Mouse (Mus musculus): ENCODE results near the gene Tbx20. TPM values are rescaled to one million over a fixed set of nuclear protein-coding genes. Genes with fewer than 3 reads are reported as not detected.
A peak's percentile ranks its signal among the peaks of the same experiment; 100 is the strongest.

Tbx20 gene
- polyA plus RNA-seq, 1 experiment from 2014 or later, result 0.46 TPM

GRCm38 (mm10) chr9:24696405-24696778 is 77.7 kb downstream of the Tbx20 start:
- Histone ChIP-seq H3K4me2 (ENCODE audit: low read depth, low read length) (no peak overlapping the region), H3K27ac (ENCODE audit: low read length) (no peak overlapping the region), H3K4me3 (ENCODE audit: low read depth, low read length) (no peak overlapping the region), H3K27me3 (ENCODE audit: control insufficient read depth, insufficient read depth, low read depth, low read length) (peaks cover 11% of the 10 kb centered on the region; the same call in 1 of the 2 replicates), H3K4me1 (ENCODE audit: control insufficient read depth, low read depth, low read length) (no peaks in the 10 kb centered on the region), H3K9ac (ENCODE audit: low read depth, low read length) (no peak overlapping the region), H3K9me3 (replicated peaks; ENCODE audit: control insufficient read depth, low read length) (no peaks in the 10 kb centered on the region), H3K36me3 (ENCODE audit: control insufficient read depth, insufficient read depth) (no peaks in the 10 kb centered on the region)
- no peak for ATAC-seq (ENCODE audit: low read depth)
- WGBS (ENCODE audit: insufficient replicate concordance), result 7% methylated on average over 9 of the region's 9 CpGs

- WGBS (ENCODE audit: insufficient replicate concordance), result 2% methylated on average over 45 of the region's 45 CpGs
- Histone ChIP-seq H3K4me1 (ENCODE audit: control insufficient read depth, low read depth, low read length) (no peaks in the 10 kb centered on the region), H3K27ac (ENCODE audit: low read length) (no peak within 1 kb of the TSS), H3K4me3 (ENCODE audit: low read depth, low read length) (peak within 1 kb of the TSS; percentile 13; the same call in 1 of the 2 replicates), H3K9me3 (replicated peaks; ENCODE audit: control insufficient read depth, low read length) (no peaks in the 10 kb centered on the region), H3K4me2 (ENCODE audit: low read depth, low read length) (peak within 1 kb of the TSS; percentile 39), H3K27me3 (ENCODE audit: control insufficient read depth, insufficient read depth, low read depth, low read length) (peaks cover 11% of the 10 kb centered on the region; the same call in 1 of the 2 replicates), H3K9ac (ENCODE audit: low read depth, low read length) (no peak within 1 kb of the TSS), H3K36me3 (ENCODE audit: control insufficient read depth, insufficient read depth) (no peaks in the 10 kb centered on the region)
- no peak for ATAC-seq (ENCODE audit: low read depth)
These were observed 78.3 kb downstream of the Tbx20 start, which contains the start of gene Dpy19l2 for GRCm38 (mm10) chr9:24695700-24696404. Gene Dpy19l2, minus strand, starts transcription at chr9:24696293.

Other genes starting within 250 kb of the Tbx20 start
- not detected in 2 replicates for gene Cypt4, start 149.1 kb downstream of the Tbx20 start, polyA plus RNA-seq (2015; fragmentation: Nextera tagmentation; extraction: Ambion mirVana)
- 0.04 and 0.06 TPM in 2 replicates for gene Dpy19l2, start 78.0 kb downstream of the Tbx20 start, polyA plus RNA-seq (2015; fragmentation: Nextera tagmentation; extraction: Ambion mirVana)

Measured in liver, embryonic 16.5 days (tissue).